Mouse (Mus musculus): ENCODE measurements at regions not wholly inside any gene's neighbourhood (a gene's known extent, or its start where the extent isn't known, plus 50 kb on each side); places are given as distances from the start of the nearest gene placed in this dataset.
A peak's percentile ranks its signal among the peaks of the same experiment; 100 is the strongest.

DNA sequence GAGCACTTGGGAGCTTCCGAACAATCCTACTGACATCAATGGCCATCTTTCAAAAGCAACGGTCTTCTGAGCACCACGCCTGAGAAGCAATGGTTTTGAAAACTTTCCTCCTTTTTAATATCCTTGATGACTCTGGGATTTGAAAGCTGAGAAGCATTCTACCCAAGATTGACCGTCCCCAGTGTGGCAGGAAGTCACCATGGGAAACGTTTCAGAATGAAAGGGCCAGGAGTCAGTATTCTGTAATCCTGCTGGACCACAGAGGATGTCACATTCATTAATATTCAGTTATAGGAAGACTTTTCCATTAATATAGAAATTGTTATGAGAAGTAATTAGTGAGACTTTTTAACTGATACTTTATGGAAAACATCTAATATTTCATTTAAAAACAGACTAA, 190.1 kb upstream of the Ttc29 start:
- 0 out of 2 replicates have a peak overlapping the region, but pooled peaks have one; percentile 36 for H3K27ac ChIP-seq (replicated peaks; ENCODE audit: insufficient read depth, low read depth, low read length)
- no peak overlapping the region for H3K9ac ChIP-seq (ENCODE audit: low read depth, low read length)
- no peaks in the 10 kb centered on the region for H3K79me2 ChIP-seq (ENCODE audit: control insufficient read depth, insufficient read depth, low read length)
- no peaks in the 10 kb centered on the region for H3K4me1 ChIP-seq (ENCODE audit: control insufficient read depth, insufficient read depth, low read length)
- 70% methylated on average over 5 of the region's 5 CpGs for WGBS
- H3K4me3 ChIP-seq (ENCODE audit: insufficient read depth, low read depth, low read length), result no peak overlapping the region
- H3K27me3 ChIP-seq (ENCODE audit: control insufficient read depth, insufficient read depth, low read length), result no peaks in the 10 kb centered on the region
- no peak for DNase-seq (ENCODE audit: extremely low read depth, low read depth, low spot score)
- no peaks in the 10 kb centered on the region for H3K36me3 ChIP-seq (ENCODE audit: control insufficient read depth, insufficient read depth, low read length)
- TF ChIP-seq POLR2A (IDR thresholded peaks at IDR 0.05; ENCODE audit: extremely low read depth, insufficient read depth, low read length) (no peak), CTCF (IDR thresholded peaks at IDR 0.05; ENCODE audit: low read depth, low read length) (no peak)

DNA sequence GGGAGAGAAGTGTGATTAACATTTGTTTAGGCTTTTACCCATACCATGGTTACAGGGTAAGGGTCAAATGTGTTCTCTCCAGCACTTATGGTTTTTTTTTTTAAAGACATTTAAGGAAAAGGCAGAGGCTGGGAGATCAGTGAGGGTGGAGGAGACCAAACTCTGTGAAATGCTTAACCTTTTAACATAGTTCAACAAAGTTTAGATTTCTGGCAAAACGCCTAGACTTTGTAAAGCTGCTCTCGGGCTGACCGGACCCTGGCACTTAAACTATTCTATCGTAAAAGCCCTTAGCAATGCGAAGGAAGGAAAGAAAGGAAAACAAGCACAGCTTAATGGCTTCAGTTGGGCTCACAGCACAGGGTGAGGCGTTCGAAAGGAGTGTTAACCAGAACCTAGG, 189.6 kb upstream of the Ttc29 start:
- TF ChIP-seq CTCF (IDR thresholded peaks at IDR 0.05; ENCODE audit: low read depth, low read length) (no peak), POLR2A (IDR thresholded peaks at IDR 0.05; ENCODE audit: extremely low read depth, insufficient read depth, low read length) (no peak)
- H3K9ac ChIP-seq (ENCODE audit: low read depth, low read length), result no peak overlapping the region
- 18% methylated on average over 7 of the region's 7 CpGs for WGBS
- no peak overlapping the region for H3K4me3 ChIP-seq (ENCODE audit: insufficient read depth, low read depth, low read length)
- no peaks in the 10 kb centered on the region for H3K36me3 ChIP-seq (ENCODE audit: control insufficient read depth, insufficient read depth, low read length)
- no peaks in the 10 kb centered on the region for H3K79me2 ChIP-seq (ENCODE audit: control insufficient read depth, insufficient read depth, low read length)
- no peaks in the 10 kb centered on the region for H3K27me3 ChIP-seq (ENCODE audit: control insufficient read depth, insufficient read depth, low read length)
- H3K27ac ChIP-seq (replicated peaks; ENCODE audit: insufficient read depth, low read depth, low read length), result no peak overlapping the region
- DNase-seq (ENCODE audit: extremely low read depth, low read depth, low spot score), result peak; percentile 26
- H3K4me1 ChIP-seq (ENCODE audit: control insufficient read depth, insufficient read depth, low read length), result no peaks in the 10 kb centered on the region

DNA sequence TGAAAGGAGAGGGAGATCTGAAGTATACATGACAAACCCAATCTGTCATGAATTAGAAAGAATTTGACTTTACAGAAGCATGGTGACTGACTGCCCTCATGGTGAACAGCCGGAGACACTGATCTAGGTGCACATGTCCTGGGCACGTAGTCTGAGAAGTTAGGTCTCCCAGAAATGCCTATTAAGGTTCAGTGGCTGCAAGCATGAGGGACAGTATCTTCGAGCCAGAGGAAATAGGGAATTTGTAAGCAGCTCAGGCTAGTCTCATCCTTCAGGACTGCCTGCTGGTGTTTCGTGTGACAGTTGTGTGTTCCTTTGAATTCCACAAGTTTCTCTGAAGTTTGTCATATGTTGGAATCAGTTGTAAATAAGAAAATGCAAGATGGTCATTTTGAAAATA, 189.2 kb upstream of the Ttc29 start:
- no peaks in the 10 kb centered on the region for H3K4me1 ChIP-seq (ENCODE audit: control insufficient read depth, insufficient read depth, low read length)
- DNase-seq (ENCODE audit: extremely low read depth, low read depth, low spot score), result no peak
- WGBS, result 70% methylated on average over 4 of the region's 4 CpGs
- no peaks in the 10 kb centered on the region for H3K36me3 ChIP-seq (ENCODE audit: control insufficient read depth, insufficient read depth, low read length)
- H3K27me3 ChIP-seq (ENCODE audit: control insufficient read depth, insufficient read depth, low read length), result no peaks in the 10 kb centered on the region
- TF ChIP-seq POLR2A (IDR thresholded peaks at IDR 0.05; ENCODE audit: extremely low read depth, insufficient read depth, low read length) (no peak), CTCF (IDR thresholded peaks at IDR 0.05; ENCODE audit: low read depth, low read length) (no peak)
- H3K9ac ChIP-seq (ENCODE audit: low read depth, low read length), result no peak overlapping the region
- H3K79me2 ChIP-seq (ENCODE audit: control insufficient read depth, insufficient read depth, low read length), result no peaks in the 10 kb centered on the region
- no peak overlapping the region for H3K4me3 ChIP-seq (ENCODE audit: insufficient read depth, low read depth, low read length)
- peak overlapping the region; percentile 34; the same call in 1 of the 2 replicates for H3K27ac ChIP-seq (replicated peaks; ENCODE audit: insufficient read depth, low read depth, low read length)

DNA sequence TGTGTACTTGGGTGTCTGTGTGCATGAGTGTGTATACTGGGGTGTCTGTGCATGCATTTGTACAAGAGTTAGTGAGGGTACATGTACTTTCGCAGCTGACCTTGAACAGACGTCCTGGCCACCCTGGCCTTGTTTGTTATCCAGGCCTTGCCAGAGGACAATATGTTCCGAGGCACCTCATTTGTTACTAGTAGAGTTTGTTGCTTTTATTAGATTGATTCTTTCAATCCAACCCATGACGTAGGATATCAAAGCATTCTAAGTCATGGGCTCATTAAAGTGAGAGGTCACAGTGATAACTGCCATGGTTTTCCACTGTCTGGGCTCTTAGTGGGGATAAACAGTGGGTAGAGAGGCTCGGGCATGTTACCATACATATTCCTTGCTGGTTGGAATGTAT, 188.1 kb upstream of the Ttc29 start:
- Histone ChIP-seq H3K4me1 (ENCODE audit: control insufficient read depth, insufficient read depth, low read length) (no peaks in the 10 kb centered on the region), H3K4me3 (ENCODE audit: insufficient read depth, low read depth, low read length) (no peak overlapping the region), H3K36me3 (ENCODE audit: control insufficient read depth, insufficient read depth, low read length) (no peaks in the 10 kb centered on the region), H3K9ac (ENCODE audit: low read depth, low read length) (no peak overlapping the region), H3K79me2 (ENCODE audit: control insufficient read depth, insufficient read depth, low read length) (no peaks in the 10 kb centered on the region), H3K27ac (replicated peaks; ENCODE audit: insufficient read depth, low read depth, low read length) (no peak overlapping the region), H3K27me3 (ENCODE audit: control insufficient read depth, insufficient read depth, low read length) (no peaks in the 10 kb centered on the region)
- 73% methylated on average over 5 of the region's 5 CpGs for WGBS
- DNase-seq (ENCODE audit: extremely low read depth, low read depth, low spot score), result peak; percentile 11
- TF ChIP-seq POLR2A (IDR thresholded peaks at IDR 0.05; ENCODE audit: extremely low read depth, insufficient read depth, low read length) (no peak), CTCF (IDR thresholded peaks at IDR 0.05; ENCODE audit: low read depth, low read length) (no peak)

DNA sequence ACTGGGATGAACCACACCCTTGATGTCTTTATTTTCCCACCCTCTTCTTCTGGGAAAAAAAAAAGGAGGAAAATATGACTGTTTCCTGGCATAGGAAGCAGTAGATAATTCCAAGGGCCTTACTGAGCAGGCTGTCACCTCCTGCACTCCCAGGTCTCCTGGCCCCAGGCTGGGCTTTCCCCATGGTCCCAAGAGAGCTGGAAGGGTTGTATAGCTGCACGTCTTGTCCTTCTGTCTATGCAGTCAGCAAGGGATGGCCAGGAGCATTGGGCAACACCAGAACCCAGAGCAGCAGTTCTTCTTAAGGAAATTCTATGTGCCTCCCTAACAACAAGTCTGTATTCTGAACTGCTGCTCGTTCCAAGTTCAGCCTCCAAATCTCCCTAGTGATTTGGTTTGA, 185.7 kb upstream of the Ttc29 start:
- Histone ChIP-seq H3K27ac (replicated peaks; ENCODE audit: insufficient read depth, low read depth, low read length) (no peak overlapping the region), H3K36me3 (ENCODE audit: control insufficient read depth, insufficient read depth, low read length) (no peaks in the 10 kb centered on the region), H3K27me3 (ENCODE audit: control insufficient read depth, insufficient read depth, low read length) (no peaks in the 10 kb centered on the region), H3K4me3 (ENCODE audit: insufficient read depth, low read depth, low read length) (no peak overlapping the region), H3K4me1 (ENCODE audit: control insufficient read depth, insufficient read depth, low read length) (no peaks in the 10 kb centered on the region), H3K79me2 (ENCODE audit: control insufficient read depth, insufficient read depth, low read length) (no peaks in the 10 kb centered on the region), H3K9ac (ENCODE audit: low read depth, low read length) (no peak overlapping the region)
- WGBS, result 82% methylated on average over 2 of the region's 2 CpGs
- DNase-seq (ENCODE audit: extremely low read depth, low read depth, low spot score), result no peak
- TF ChIP-seq POLR2A (IDR thresholded peaks at IDR 0.05; ENCODE audit: extremely low read depth, insufficient read depth, low read length), result no peak
- TF ChIP-seq CTCF (IDR thresholded peaks at IDR 0.05; ENCODE audit: low read depth, low read length), result no peak

DNA sequence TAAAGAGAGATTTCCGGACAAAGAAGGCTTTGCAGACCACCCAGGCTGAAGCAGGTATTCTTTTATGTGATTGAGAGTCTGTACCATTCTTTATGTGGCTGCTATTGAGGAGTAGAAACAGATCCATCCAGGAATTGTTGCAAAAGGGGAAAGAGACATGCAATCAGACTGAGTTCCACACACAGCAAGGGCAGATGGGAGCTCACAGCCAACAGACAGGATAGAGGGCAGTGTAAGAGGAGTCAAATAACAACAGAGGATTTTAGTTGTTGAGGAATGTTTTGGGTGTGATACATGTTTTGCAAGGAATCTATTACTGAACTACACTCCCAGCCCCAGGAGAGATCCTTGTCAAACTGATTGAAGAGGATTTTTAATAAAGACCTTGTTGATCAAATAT, 184.2 kb upstream of the Ttc29 start:
- WGBS, result 87% methylated on average over 1 of the region's 1 CpGs
- Histone ChIP-seq H3K27me3 (ENCODE audit: control insufficient read depth, insufficient read depth, low read length) (no peaks in the 10 kb centered on the region), H3K4me1 (ENCODE audit: control insufficient read depth, insufficient read depth, low read length) (no peaks in the 10 kb centered on the region), H3K79me2 (ENCODE audit: control insufficient read depth, insufficient read depth, low read length) (no peaks in the 10 kb centered on the region), H3K9ac (ENCODE audit: low read depth, low read length) (no peak overlapping the region), H3K27ac (replicated peaks; ENCODE audit: insufficient read depth, low read depth, low read length) (no peak overlapping the region), H3K4me3 (ENCODE audit: insufficient read depth, low read depth, low read length) (no peak overlapping the region), H3K36me3 (ENCODE audit: control insufficient read depth, insufficient read depth, low read length) (no peaks in the 10 kb centered on the region)
- DNase-seq (ENCODE audit: extremely low read depth, low read depth, low spot score), result no peak
- TF ChIP-seq POLR2A (IDR thresholded peaks at IDR 0.05; ENCODE audit: extremely low read depth, insufficient read depth, low read length), result no peak
- no peak for TF ChIP-seq CTCF (IDR thresholded peaks at IDR 0.05; ENCODE audit: low read depth, low read length)
